Mouse (Mus musculus): ENCODE results near the gene Top2a. TPM values are rescaled to one million over a fixed set of nuclear protein-coding genes. Genes with fewer than 3 reads are reported as not detected.
A peak's percentile ranks its signal among the peaks of the same experiment; 100 is the strongest.

The Top2a gene
- polyA plus RNA-seq, 1 experiment from 2014 or later = 332 TPM

DNA sequence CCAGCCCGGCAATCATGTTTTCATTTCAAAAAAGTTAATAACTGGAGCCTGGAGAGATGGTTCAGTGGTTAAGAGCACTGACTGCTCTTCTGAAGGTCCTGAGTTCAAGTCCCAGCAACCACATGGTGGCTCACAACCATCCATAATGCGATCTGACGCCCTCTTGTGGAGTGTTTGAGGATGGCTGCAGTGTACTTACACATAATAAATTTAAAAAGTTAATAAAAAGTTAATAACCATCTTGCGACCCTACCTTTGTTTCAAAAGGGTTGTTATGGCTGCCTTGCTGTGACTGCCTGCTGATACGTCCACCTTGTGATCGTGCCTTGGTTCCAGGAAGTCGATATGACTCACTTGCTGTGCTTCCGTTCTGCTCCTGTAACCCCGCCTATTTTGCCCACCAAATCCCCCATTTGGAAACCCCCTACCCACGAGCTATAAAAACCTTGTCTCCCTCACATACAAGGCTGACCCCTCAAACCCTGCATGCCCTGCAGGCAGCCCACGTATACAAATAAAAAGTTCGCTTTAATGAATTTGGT, 3.0 kb upstream of the Top2a start:
- Histone ChIP-seq H3K9ac (ENCODE audit: low read depth, low read length) (no peak overlapping the region), H3K4me2 (replicated peaks; ENCODE audit: low read depth, low read length) (no peak overlapping the region), H3K4me1 (replicated peaks; ENCODE audit: control insufficient read depth, insufficient read depth, low read length) (peaks cover 2% of the 10 kb centered on the region), H3K4me3 (ENCODE audit: low read depth, low read length) (no peak overlapping the region), H3K27ac (ENCODE audit: low read depth, low read length) (no peak overlapping the region), H3K36me3 (ENCODE audit: control insufficient read depth, insufficient read depth, low read length) (no peaks in the 10 kb centered on the region), H3K9me3 (ENCODE audit: control insufficient read depth, low read length) (no peaks in the 10 kb centered on the region), H3K27me3 (ENCODE audit: control insufficient read depth, insufficient read depth, low read length) (no peaks in the 10 kb centered on the region)
- DNase-seq (ENCODE audit: low spot score) (no peak), ATAC-seq (ENCODE audit: low FRiP score) (no peak)
- 89% methylated on average over 12 of the region's 12 CpGs for WGBS

- 85% methylated on average over 6 of the region's 6 CpGs for WGBS
- no peaks in the 10 kb centered on the region for H3K9me3 ChIP-seq (ENCODE audit: control insufficient read depth, low read length)
- H3K4me2 ChIP-seq (replicated peaks; ENCODE audit: low read depth, low read length) = no peak overlapping the region
- H3K27ac ChIP-seq (ENCODE audit: low read depth, low read length) = no peak overlapping the region
- ATAC-seq (ENCODE audit: low FRiP score) (no peak), DNase-seq (ENCODE audit: low spot score) (no peak)
- H3K4me1 ChIP-seq (replicated peaks; ENCODE audit: control insufficient read depth, insufficient read depth, low read length) = peaks cover 2% of the 10 kb centered on the region
- H3K4me3 ChIP-seq (ENCODE audit: low read depth, low read length) = no peak overlapping the region
- no peaks in the 10 kb centered on the region for H3K27me3 ChIP-seq (ENCODE audit: control insufficient read depth, insufficient read depth, low read length)
- no peak overlapping the region for H3K9ac ChIP-seq (ENCODE audit: low read depth, low read length)
- 0 out of 2 replicates have a peak, but pooled peaks cover 3% of the 10 kb centered on the region for H3K36me3 ChIP-seq (ENCODE audit: control insufficient read depth, insufficient read depth, low read length)
These were observed 1.9 kb upstream of the Top2a start for GRCm38 (mm10) chr11:99025878-99026277.

DNA sequence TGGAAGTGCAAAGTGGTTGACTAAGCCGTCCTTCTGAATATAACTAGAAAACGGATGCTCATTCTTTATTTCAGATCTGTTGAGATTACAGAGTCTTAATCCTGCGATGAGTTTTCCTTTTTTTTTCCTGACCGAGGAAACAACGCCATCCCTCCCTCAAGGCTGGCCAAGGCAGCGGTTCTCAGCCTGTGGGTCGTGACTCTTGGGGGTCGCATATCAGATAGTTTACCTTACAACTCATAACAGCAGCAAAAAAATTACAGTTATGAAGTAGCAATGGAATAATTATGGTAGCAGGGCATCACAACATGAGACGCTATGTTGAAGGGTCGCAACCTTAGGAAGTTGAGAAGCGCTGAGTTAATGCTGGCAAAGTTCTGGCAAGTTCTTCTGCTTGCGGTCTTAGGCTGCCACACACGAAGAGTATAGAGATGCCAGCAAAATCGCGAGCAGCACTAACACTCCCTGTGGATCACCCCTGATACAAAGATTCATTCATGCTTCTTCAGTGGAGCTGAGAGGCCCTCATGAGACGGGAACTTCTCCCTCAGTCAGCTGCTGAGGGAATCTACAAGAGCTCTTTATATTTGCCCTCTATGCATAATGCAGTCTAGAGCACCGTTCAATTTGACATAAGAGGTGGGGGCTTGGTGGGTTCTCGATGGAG, 612 bp upstream of the Top2a start:
- WGBS = 51% methylated on average over 18 of the region's 18 CpGs

DNA sequence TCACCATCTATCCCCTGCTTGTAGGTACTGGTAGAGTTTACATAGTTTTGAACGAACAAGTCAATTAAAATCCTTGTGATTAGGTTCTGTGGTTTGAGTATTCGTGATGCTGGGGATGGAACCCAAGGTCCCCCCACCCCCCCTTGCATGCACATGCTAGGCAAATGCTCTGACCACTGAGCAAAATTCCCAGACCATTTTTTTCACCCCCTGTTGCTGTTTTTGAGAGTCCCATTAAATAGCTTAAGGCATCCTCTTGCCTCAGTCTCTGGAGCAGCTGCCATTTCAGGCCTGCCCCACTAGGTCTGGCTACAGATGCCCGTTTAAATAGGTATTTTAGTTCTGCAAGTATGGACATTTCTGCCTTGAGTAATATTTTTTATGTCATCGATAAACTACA, 895 bp downstream of the Top2a start:
- ATAC-seq (ENCODE audit: low FRiP score) (no peak), DNase-seq (ENCODE audit: low spot score) (no peak)
- Histone ChIP-seq H3K9ac (ENCODE audit: low read depth, low read length) (peak overlapping the region; percentile 85), H3K4me1 (replicated peaks; ENCODE audit: control insufficient read depth, insufficient read depth, low read length) (peaks cover 2% of the 10 kb centered on the region), H3K27me3 (ENCODE audit: control insufficient read depth, insufficient read depth, low read length) (no peaks in the 10 kb centered on the region), H3K4me2 (replicated peaks; ENCODE audit: low read depth, low read length) (peak overlapping the region; percentile 64), H3K4me3 (ENCODE audit: low read depth, low read length) (peak overlapping the region; percentile 69), H3K9me3 (ENCODE audit: control insufficient read depth, low read length) (no peaks in the 10 kb centered on the region), H3K27ac (ENCODE audit: low read depth, low read length) (no peak overlapping the region), H3K36me3 (ENCODE audit: control insufficient read depth, insufficient read depth, low read length) (peaks cover 7% of the 10 kb centered on the region; the same call in 1 of the 2 replicates)
- WGBS = 8% methylated on average over 4 of the region's 4 CpGs

More for the DNA sequence above, 612 bp upstream of the Top2a start:
- ATAC-seq (ENCODE audit: low FRiP score) (peak; percentile 46; the same call in 1 of the 2 replicates), DNase-seq (ENCODE audit: low spot score) (no peak)
- H3K9ac ChIP-seq (ENCODE audit: low read depth, low read length) = no peak overlapping the region
- 0 out of 2 replicates have a peak, but pooled peaks cover 5% of the 10 kb centered on the region for H3K36me3 ChIP-seq (ENCODE audit: control insufficient read depth, insufficient read depth, low read length)
- no peaks in the 10 kb centered on the region for H3K9me3 ChIP-seq (ENCODE audit: control insufficient read depth, low read length)
- no peaks in the 10 kb centered on the region for H3K27me3 ChIP-seq (ENCODE audit: control insufficient read depth, insufficient read depth, low read length)
- 0 out of 2 replicates have a peak overlapping the region, but pooled peaks have one; percentile 14 for H3K4me2 ChIP-seq (replicated peaks; ENCODE audit: low read depth, low read length)
- no peak overlapping the region for H3K27ac ChIP-seq (ENCODE audit: low read depth, low read length)
- peak overlapping the region; percentile 16; the same call in 1 of the 2 replicates for H3K4me3 ChIP-seq (ENCODE audit: low read depth, low read length)
- H3K4me1 ChIP-seq (replicated peaks; ENCODE audit: control insufficient read depth, insufficient read depth, low read length) = peaks cover 2% of the 10 kb centered on the region

DNA sequence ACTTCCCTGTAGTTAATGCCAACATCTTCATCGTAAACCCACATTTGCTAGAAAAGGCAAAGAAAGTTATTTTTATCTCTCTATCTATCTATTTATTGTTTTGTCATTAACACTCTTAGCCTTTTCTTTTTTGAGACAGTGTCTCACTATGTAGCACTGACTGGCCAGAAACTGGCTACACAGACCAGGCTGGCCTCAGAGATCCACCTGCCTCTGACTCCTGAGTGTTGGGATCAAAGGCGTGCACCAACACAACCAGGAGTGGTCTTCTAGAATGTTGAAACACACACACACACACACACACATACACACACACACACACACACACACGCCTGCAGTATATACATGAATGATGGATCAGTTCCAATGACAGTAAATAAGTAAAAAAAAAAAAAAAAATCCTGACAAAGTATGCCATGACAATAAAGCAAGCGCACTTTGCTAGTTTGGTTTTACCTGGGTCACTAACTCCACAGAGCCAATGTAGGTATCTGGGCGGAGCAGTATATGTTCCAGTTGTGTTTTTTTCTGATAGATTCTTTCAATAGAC, 1.5 kb downstream of the Top2a start:
- H3K36me3 ChIP-seq (ENCODE audit: control insufficient read depth, insufficient read depth, low read length) = peaks cover 10% of the 10 kb centered on the region; the same call in 1 of the 2 replicates
- peak overlapping the region; percentile 85; the same call in 1 of the 2 replicates for H3K9ac ChIP-seq (ENCODE audit: low read depth, low read length)
- ATAC-seq (ENCODE audit: low FRiP score) = no peak
- peak overlapping the region; percentile 69 for H3K4me3 ChIP-seq (ENCODE audit: low read depth, low read length)
- peaks cover 2% of the 10 kb centered on the region for H3K4me1 ChIP-seq (replicated peaks; ENCODE audit: control insufficient read depth, insufficient read depth, low read length)
- no peaks in the 10 kb centered on the region for H3K9me3 ChIP-seq (ENCODE audit: control insufficient read depth, low read length)
- no peaks in the 10 kb centered on the region for H3K27me3 ChIP-seq (ENCODE audit: control insufficient read depth, insufficient read depth, low read length)
- DNase-seq (ENCODE audit: low spot score) = no peak
- peak overlapping the region; percentile 64 for H3K4me2 ChIP-seq (replicated peaks; ENCODE audit: low read depth, low read length)
- no peak overlapping the region for H3K27ac ChIP-seq (ENCODE audit: low read depth, low read length)
- WGBS = 81% methylated on average over 5 of the region's 5 CpGs

DNA sequence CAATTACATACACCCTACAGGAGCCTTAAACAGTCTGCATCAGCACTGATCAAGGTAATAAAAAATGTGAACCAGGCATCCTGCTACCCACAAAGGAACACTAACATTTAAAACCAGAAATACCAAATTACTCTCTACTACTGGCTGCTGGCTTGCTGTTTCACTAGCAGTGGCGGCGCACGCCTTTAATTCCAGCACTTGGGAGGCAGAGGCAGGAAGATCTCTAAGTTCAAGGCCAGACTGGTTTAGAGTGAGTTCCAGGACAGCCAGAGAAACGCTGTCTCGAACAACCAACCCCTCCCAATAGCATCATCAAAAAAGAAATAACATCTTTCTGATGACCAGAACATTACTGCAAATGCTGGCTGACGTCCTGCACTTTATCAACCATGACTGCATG, 4.1 kb downstream of the Top2a start:
- Histone ChIP-seq H3K9ac (ENCODE audit: low read depth, low read length) (no peak overlapping the region), H3K4me3 (ENCODE audit: low read depth, low read length) (no peak overlapping the region), H3K9me3 (ENCODE audit: control insufficient read depth, low read length) (no peaks in the 10 kb centered on the region), H3K36me3 (ENCODE audit: control insufficient read depth, insufficient read depth, low read length) (peaks cover 10% of the 10 kb centered on the region; the same call in 1 of the 2 replicates), H3K27ac (ENCODE audit: low read depth, low read length) (no peak overlapping the region), H3K4me2 (replicated peaks; ENCODE audit: low read depth, low read length) (no peak overlapping the region), H3K4me1 (replicated peaks; ENCODE audit: control insufficient read depth, insufficient read depth, low read length) (peaks cover 2% of the 10 kb centered on the region), H3K27me3 (ENCODE audit: control insufficient read depth, insufficient read depth, low read length) (no peaks in the 10 kb centered on the region)
- WGBS = 96% methylated on average over 6 of the region's 6 CpGs
- no peak for DNase-seq (ENCODE audit: low spot score)
- ATAC-seq (ENCODE audit: low FRiP score) = no peak

DNA sequence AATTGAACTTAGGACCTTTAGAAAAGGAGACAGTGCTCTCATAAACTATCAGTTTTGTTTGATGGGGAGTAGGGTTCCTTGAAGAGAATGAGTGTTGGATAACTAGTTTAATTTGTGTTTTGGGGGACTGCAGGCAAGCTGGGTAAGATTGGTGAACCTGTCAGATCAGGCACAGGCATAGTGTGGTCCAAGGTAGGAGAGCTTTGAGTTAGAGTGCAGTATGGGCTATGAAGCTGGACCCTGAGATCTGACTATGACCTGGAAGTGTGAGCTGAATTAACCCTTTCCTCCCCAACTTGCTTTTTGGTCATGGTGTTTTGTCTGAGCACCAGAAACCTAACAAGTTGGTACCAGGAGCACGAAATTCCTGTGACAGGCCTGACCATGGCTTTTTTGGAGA, 10.1 kb downstream of the Top2a start:
- Histone ChIP-seq H3K4me2 (replicated peaks; ENCODE audit: low read depth, low read length) (no peak overlapping the region), H3K27me3 (ENCODE audit: control insufficient read depth, insufficient read depth, low read length) (no peaks in the 10 kb centered on the region), H3K4me1 (replicated peaks; ENCODE audit: control insufficient read depth, insufficient read depth, low read length) (no peaks in the 10 kb centered on the region), H3K9me3 (ENCODE audit: control insufficient read depth, low read length) (no peaks in the 10 kb centered on the region), H3K4me3 (ENCODE audit: low read depth, low read length) (no peak overlapping the region), H3K36me3 (ENCODE audit: control insufficient read depth, insufficient read depth, low read length) (peaks cover 17% of the 10 kb centered on the region), H3K9ac (ENCODE audit: low read depth, low read length) (no peak overlapping the region), H3K27ac (ENCODE audit: low read depth, low read length) (no peak overlapping the region)
- 91% methylated on average over 1 of the region's 1 CpGs for WGBS
- DNase-seq (ENCODE audit: low spot score) (no peak), ATAC-seq (ENCODE audit: low FRiP score) (no peak)

DNA sequence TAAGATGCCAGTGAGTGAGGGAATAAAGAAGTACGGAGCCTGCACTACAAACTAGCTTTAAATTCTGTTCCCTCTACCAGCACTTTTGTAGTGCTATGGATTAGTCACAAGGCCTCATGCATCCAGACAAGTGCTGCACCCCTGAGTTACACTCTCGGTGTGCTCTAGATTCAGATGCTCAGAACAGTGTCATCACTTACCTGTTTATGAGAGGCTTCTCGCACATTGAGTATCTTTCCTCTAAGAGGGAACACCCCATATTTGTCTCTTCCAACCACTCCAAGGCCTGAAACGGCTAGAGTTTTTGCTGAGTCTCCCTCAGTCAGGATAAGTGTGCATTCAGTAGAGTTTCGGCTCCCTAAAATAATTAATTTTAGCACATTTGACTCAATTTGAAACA, 13.3 kb downstream of the Top2a start:
- H3K27ac ChIP-seq (ENCODE audit: low read depth, low read length) = no peak overlapping the region
- H3K4me2 ChIP-seq (replicated peaks; ENCODE audit: low read depth, low read length) = no peak overlapping the region
- peaks cover 11% of the 10 kb centered on the region for H3K36me3 ChIP-seq (ENCODE audit: control insufficient read depth, insufficient read depth, low read length)
- no peak overlapping the region for H3K4me3 ChIP-seq (ENCODE audit: low read depth, low read length)
- no peak for ATAC-seq (ENCODE audit: low FRiP score)
- no peaks in the 10 kb centered on the region for H3K9me3 ChIP-seq (ENCODE audit: control insufficient read depth, low read length)
- no peaks in the 10 kb centered on the region for H3K27me3 ChIP-seq (ENCODE audit: control insufficient read depth, insufficient read depth, low read length)
- no peak for DNase-seq (ENCODE audit: low spot score)
- H3K9ac ChIP-seq (ENCODE audit: low read depth, low read length) = no peak overlapping the region
- no peaks in the 10 kb centered on the region for H3K4me1 ChIP-seq (replicated peaks; ENCODE audit: control insufficient read depth, insufficient read depth, low read length)
- 96% methylated on average over 5 of the region's 5 CpGs for WGBS

- 96% methylated on average over 4 of the region's 4 CpGs for WGBS
- no peak for ATAC-seq (ENCODE audit: low FRiP score)
- H3K9ac ChIP-seq (ENCODE audit: low read depth, low read length) = no peak overlapping the region
- H3K27ac ChIP-seq (ENCODE audit: low read depth, low read length) = no peak overlapping the region
- H3K36me3 ChIP-seq (ENCODE audit: control insufficient read depth, insufficient read depth, low read length) = peaks cover 11% of the 10 kb centered on the region
- H3K27me3 ChIP-seq (ENCODE audit: control insufficient read depth, insufficient read depth, low read length) = no peaks in the 10 kb centered on the region
- DNase-seq (ENCODE audit: low spot score) = no peak
- H3K9me3 ChIP-seq (ENCODE audit: control insufficient read depth, low read length) = no peaks in the 10 kb centered on the region
- no peaks in the 10 kb centered on the region for H3K4me1 ChIP-seq (replicated peaks; ENCODE audit: control insufficient read depth, insufficient read depth, low read length)
- H3K4me3 ChIP-seq (ENCODE audit: low read depth, low read length) = no peak overlapping the region
- H3K4me2 ChIP-seq (replicated peaks; ENCODE audit: low read depth, low read length) = no peak overlapping the region
These were observed 13.9 kb downstream of the Top2a start for GRCm38 (mm10) chr11:99010124-99010523.
